Mouse (Mus musculus): Measurements from ENCODE around the gene Maml3. TPM values are rescaled to one million over a fixed set of nuclear protein-coding genes. Genes with fewer than 3 reads are reported as not detected.

Gene Maml3
- polyA plus RNA-seq, 1 experiment from 2014 or later, result 5.6 TPM

DNA sequence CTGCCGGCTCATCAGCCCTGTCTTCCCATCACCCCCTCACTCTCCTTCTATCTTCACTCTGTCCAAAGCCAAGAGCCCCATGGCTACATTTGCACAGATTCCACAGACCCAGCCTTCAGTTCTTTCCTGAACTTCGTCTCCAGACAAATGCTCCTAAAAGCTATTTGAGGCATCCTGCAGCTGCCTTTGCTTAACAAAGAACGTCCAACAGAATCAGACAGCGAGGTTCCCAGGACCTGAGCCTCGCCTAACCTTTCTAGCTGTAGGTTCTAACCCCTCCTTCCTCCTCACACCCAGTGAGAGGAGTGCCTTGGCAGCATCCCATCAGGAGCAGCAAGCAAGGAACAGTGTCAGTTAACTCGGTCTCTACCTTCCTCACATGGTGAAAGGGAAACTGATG, 132.3 kb downstream of the Maml3 start:
- Histone ChIP-seq H3K27ac (0 out of 2 replicates have a peak overlapping the region, but pooled peaks have one; percentile 9), H3K27me3 (ENCODE audit: insufficient read depth, poor library complexity, severe bottlenecking) (no peaks in the 10 kb centered on the region), H3K36me3 (peaks cover 6% of the 10 kb centered on the region), H3K9me3 (no peaks in the 10 kb centered on the region), H3K4me3 (no peak overlapping the region), H3K4me1 (replicated peaks) (peaks cover 13% of the 10 kb centered on the region)
- DNase-seq (ENCODE audit: low spot score), result no peak
- WGBS, result 54% methylated on average over 6 of the region's 6 CpGs

- Histone ChIP-seq H3K4me3 (no peak overlapping the region), H3K9me3 (no peaks in the 10 kb centered on the region), H3K27ac (no peak overlapping the region), H3K4me1 (replicated peaks) (peaks cover 11% of the 10 kb centered on the region), H3K36me3 (peaks cover 6% of the 10 kb centered on the region), H3K27me3 (ENCODE audit: insufficient read depth, poor library complexity, severe bottlenecking) (no peaks in the 10 kb centered on the region)
- WGBS, result 91% methylated on average over 2 of the region's 2 CpGs
- DNase-seq (ENCODE audit: low spot score), result no peak
These were observed 134.4 kb downstream of the Maml3 start for GRCm38 (mm10) chr3:51970489-51970888.

- H3K36me3 ChIP-seq, result no peaks in the 10 kb centered on the region; the same call in 1 of the 2 replicates
- WGBS, result 72% methylated on average over 6 of the region's 6 CpGs
- no peak for DNase-seq (ENCODE audit: low spot score)
- no peaks in the 10 kb centered on the region for H3K27me3 ChIP-seq (ENCODE audit: insufficient read depth, poor library complexity, severe bottlenecking)
- H3K9me3 ChIP-seq, result no peaks in the 10 kb centered on the region
- H3K4me1 ChIP-seq (replicated peaks), result peaks cover 22% of the 10 kb centered on the region
- no peak overlapping the region for H3K4me3 ChIP-seq
- no peak overlapping the region for H3K27ac ChIP-seq
These were observed 135.4 kb downstream of the Maml3 start for GRCm38 (mm10) chr3:51969451-51969850.

DNA sequence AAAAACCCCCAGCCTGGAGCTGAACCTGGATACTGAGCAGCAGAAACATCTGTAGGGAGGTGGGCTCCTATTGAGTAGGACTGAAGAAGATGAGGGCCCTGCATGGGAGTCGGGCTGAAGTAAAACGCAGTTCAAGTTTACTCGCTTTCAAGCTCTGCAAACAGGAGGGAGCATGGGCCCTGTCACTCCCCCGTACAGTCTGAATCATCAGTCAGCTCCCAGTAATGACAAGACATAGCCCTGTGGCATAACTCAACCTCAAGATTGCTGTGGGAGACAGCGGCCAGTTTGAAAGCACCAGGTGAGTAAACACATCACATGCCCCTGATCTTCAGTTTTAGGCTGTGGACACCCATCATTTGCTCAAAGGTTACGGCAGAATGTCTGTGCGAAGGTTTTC, 139.0 kb downstream of the Maml3 start:
- H3K9me3 ChIP-seq, result no peaks in the 10 kb centered on the region
- no peaks in the 10 kb centered on the region for H3K36me3 ChIP-seq
- peak overlapping the region; percentile 83 for H3K27ac ChIP-seq
- DNase-seq (ENCODE audit: low spot score), result no peak
- peaks cover 36% of the 10 kb centered on the region for H3K4me1 ChIP-seq (replicated peaks)
- 68% methylated on average over 7 of the region's 7 CpGs for WGBS
- no peaks in the 10 kb centered on the region for H3K27me3 ChIP-seq (ENCODE audit: insufficient read depth, poor library complexity, severe bottlenecking)
- no peak overlapping the region for H3K4me3 ChIP-seq

GRCm38 (mm10) chr3:51965436-51965835, 139.4 kb downstream of the Maml3 start:
- Histone ChIP-seq H3K27me3 (ENCODE audit: insufficient read depth, poor library complexity, severe bottlenecking) (no peaks in the 10 kb centered on the region), H3K36me3 (no peaks in the 10 kb centered on the region), H3K4me3 (no peak overlapping the region), H3K27ac (peak overlapping the region; percentile 83), H3K4me1 (replicated peaks) (peaks cover 36% of the 10 kb centered on the region), H3K9me3 (no peaks in the 10 kb centered on the region)
- no peak for DNase-seq (ENCODE audit: low spot score)
- 43% methylated on average over 2 of the region's 2 CpGs for WGBS

- WGBS, result 35% methylated on average over 3 of the region's 3 CpGs
- Histone ChIP-seq H3K27ac (peak overlapping the region; percentile 83), H3K27me3 (ENCODE audit: insufficient read depth, poor library complexity, severe bottlenecking) (no peaks in the 10 kb centered on the region)
These were observed 139.9 kb downstream of the Maml3 start for GRCm38 (mm10) chr3:51965008-51965407.

GRCm38 (mm10) chr3:51963891-51964593, 140.8 kb downstream of the Maml3 start:
- no peaks in the 10 kb centered on the region for H3K36me3 ChIP-seq
- 20% methylated on average over 4 of the region's 4 CpGs for WGBS
- H3K27ac ChIP-seq, result peak overlapping the region; percentile 83
- no peak overlapping the region for H3K4me3 ChIP-seq
- no peaks in the 10 kb centered on the region for H3K9me3 ChIP-seq
- peaks cover 33% of the 10 kb centered on the region for H3K4me1 ChIP-seq (replicated peaks)
- peak; percentile 39 for DNase-seq (ENCODE audit: low spot score)
- H3K27me3 ChIP-seq (ENCODE audit: insufficient read depth, poor library complexity, severe bottlenecking), result no peaks in the 10 kb centered on the region

More at GRCm38 (mm10) chr3:51965008-51965407, 139.9 kb downstream of the Maml3 start:
- DNase-seq (ENCODE audit: low spot score), result no peak
- H3K4me3 ChIP-seq, result no peak overlapping the region
- H3K4me1 ChIP-seq (replicated peaks), result peaks cover 36% of the 10 kb centered on the region
- no peaks in the 10 kb centered on the region for H3K9me3 ChIP-seq
- H3K36me3 ChIP-seq, result no peaks in the 10 kb centered on the region

DNA sequence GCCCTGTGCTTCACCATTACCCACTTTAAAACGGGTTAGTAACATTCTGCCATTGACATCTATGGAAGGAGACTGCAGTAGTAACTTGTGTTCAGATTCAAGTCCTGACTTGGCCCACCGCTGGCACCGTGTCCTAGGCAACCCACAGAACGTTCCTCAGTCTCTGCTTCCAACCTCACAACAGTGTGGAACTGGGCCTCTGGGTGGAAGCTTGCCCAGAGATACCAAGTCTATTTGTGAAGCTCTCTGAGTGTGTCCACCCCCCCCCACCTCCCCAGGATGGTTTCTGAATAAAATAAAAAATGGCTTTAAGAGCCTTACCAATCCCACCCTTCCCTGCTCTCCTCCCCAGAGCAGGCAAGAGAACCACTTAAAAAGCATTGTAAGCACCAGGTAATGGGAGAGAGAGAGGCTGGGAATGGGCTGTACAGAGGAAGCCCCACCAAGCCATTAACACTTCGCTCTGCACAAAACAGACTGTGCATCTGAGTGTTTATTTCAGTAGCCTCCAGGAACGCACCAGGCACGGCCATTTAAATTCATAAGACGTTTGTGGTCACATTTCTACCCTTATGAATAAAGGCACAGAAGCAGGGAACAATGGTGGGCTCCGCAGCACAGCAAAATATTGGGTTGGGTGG, 141.6 kb downstream of the Maml3 start:
- H3K36me3 ChIP-seq, result no peaks in the 10 kb centered on the region
- peaks cover 33% of the 10 kb centered on the region for H3K4me1 ChIP-seq (replicated peaks)
- H3K9me3 ChIP-seq, result no peaks in the 10 kb centered on the region
- H3K27me3 ChIP-seq (ENCODE audit: insufficient read depth, poor library complexity, severe bottlenecking), result no peaks in the 10 kb centered on the region
- 76% methylated on average over 9 of the region's 9 CpGs for WGBS
- peak overlapping the region; percentile 83 for H3K27ac ChIP-seq
- no peak overlapping the region for H3K4me3 ChIP-seq
- DNase-seq (ENCODE audit: low spot score), result no peak

- H3K27ac ChIP-seq, result no peak overlapping the region
- no peaks in the 10 kb centered on the region for H3K36me3 ChIP-seq
- 88% methylated on average over 2 of the region's 2 CpGs for WGBS
- H3K4me1 ChIP-seq (replicated peaks), result peaks cover 19% of the 10 kb centered on the region
- no peak for DNase-seq (ENCODE audit: low spot score)
- H3K9me3 ChIP-seq, result no peaks in the 10 kb centered on the region
- no peaks in the 10 kb centered on the region for H3K27me3 ChIP-seq (ENCODE audit: insufficient read depth, poor library complexity, severe bottlenecking)
- H3K4me3 ChIP-seq, result no peak overlapping the region
These were observed 146.1 kb downstream of the Maml3 start for GRCm38 (mm10) chr3:51958751-51959150.

- no peak for DNase-seq (ENCODE audit: low spot score)
- Histone ChIP-seq H3K4me1 (replicated peaks) (peaks cover 20% of the 10 kb centered on the region), H3K27ac (no peak overlapping the region; the same call in 1 of the 2 replicates), H3K36me3 (no peaks in the 10 kb centered on the region), H3K27me3 (ENCODE audit: insufficient read depth, poor library complexity, severe bottlenecking) (no peaks in the 10 kb centered on the region), H3K9me3 (no peaks in the 10 kb centered on the region), H3K4me3 (no peak overlapping the region)
- 79% methylated on average over 4 of the region's 4 CpGs for whole genome bisulfite sequencing
These were observed 150.4 kb downstream of the Maml3 start for GRCm38 (mm10) chr3:51954441-51954840.

GRCm38 (mm10) chr3:51953927-51954326, 150.9 kb downstream of the Maml3 start:
- no peaks in the 10 kb centered on the region for H3K36me3 ChIP-seq
- no peaks in the 10 kb centered on the region for H3K9me3 ChIP-seq
- H3K4me3 ChIP-seq, result no peak overlapping the region
- no peaks in the 10 kb centered on the region for H3K27me3 ChIP-seq (ENCODE audit: insufficient read depth, poor library complexity, severe bottlenecking)
- peaks cover 20% of the 10 kb centered on the region for H3K4me1 ChIP-seq (replicated peaks)
- WGBS, result 85% methylated on average over 11 of the region's 11 CpGs
- DNase-seq (ENCODE audit: low spot score), result no peak
- no peak overlapping the region for H3K27ac ChIP-seq

GRCm38 (mm10) chr3:51952728-51953623, 151.9 kb downstream of the Maml3 start:
- H3K4me1 ChIP-seq (replicated peaks), result peaks cover 20% of the 10 kb centered on the region

More at GRCm38 (mm10) chr3:51952728-51953623, 151.9 kb downstream of the Maml3 start:
- WGBS, result 78% methylated on average over 33 of the region's 33 CpGs
- Histone ChIP-seq H3K9me3 (no peaks in the 10 kb centered on the region), H3K4me3 (no peak overlapping the region), H3K27me3 (ENCODE audit: insufficient read depth, poor library complexity, severe bottlenecking) (no peaks in the 10 kb centered on the region), H3K36me3 (no peaks in the 10 kb centered on the region), H3K27ac (no peak overlapping the region)
- no peak for DNase-seq (ENCODE audit: low spot score)

Data from hindbrain, embryonic 10.5 days (tissue).